Mouse (Mus musculus) adipocyte (in vitro differentiated cells): Measurements from ENCODE around the gene Exoc5.

Source experiments
- DNase-seq: peaks from one replicate; pipeline ENCODE4 v3.0.0-alpha.2; 2016; ENCODE audit warnings: low spot score

Gene Exoc5

GRCm38 (mm10) chr14:49001655-49002054, 64.8 kb downstream of the Exoc5 start:
- DNase-seq = no peak

DNA sequence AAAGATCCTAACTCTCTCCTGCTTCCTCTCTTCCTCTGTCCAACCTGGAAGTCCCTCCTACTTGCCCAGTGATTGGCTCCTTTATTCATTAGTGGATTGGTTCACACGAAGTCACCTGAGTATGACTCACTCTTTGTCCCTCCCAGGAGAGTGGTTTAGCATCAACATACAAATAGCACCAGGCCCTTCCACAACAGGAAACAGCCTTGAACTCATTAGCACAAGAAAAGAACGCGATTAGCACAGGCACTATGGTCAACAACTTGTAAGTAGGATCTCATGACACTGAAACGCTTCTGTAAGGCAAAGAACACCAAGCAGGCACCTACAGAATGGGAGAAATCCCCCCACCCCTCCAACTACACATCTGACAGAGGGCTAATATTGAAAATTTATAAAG, 67.7 kb downstream of the Exoc5 start:
- no peak for DNase-seq

DNA sequence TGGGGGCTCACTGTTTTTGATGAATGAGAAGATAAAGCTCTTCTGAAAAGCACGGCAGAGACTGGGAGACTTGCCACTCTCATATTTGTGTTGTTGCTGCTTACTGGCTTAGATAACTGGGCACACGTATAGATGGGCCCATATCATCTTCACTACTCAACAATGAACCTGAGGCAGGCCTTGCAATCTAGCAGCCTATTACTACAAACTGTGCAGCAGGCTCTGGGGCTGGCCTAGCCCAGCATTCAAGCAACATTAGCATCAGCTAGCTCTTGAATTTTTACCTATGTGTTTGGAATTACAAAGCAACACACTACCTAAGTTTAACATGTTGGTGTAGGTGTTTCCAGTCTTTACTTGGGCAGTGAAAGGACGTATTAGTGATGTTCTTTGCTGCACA, 72.6 kb downstream of the Exoc5 start:
- no peak for DNase-seq

DNA sequence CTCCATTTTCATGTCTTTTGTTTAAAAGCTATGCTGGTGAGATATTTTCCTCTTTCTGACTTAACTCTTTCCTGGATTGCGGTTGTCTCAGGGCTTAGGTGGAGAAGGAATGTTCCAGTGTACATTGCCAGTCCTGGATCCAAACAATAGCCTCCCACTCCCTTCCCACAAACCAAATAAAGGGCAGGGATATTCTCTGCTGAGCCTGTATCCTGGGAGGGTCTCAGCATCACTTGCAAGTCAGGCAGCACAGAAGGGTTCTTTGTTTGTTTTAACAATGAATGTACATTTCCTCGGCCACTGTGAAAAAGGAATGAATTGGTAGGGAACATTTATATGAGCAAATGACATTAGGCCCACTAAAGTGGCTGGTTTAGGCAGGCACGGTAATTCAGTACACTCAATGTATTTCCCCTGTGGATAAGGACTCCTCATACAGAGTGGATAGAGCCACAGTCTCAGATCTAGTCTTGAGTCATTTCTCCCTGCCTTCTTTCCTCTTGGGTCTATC, 74.3 kb downstream of the Exoc5 start:
- no peak for DNase-seq

GRCm38 (mm10) chr14:48991144-48991522, 75.3 kb downstream of the Exoc5 start:
- DNase-seq = no peak

- no peak for DNase-seq
These were observed 75.8 kb downstream of the Exoc5 start for GRCm38 (mm10) chr14:48990471-48991143.

GRCm38 (mm10) chr14:48989831-48990230, 76.6 kb downstream of the Exoc5 start:
- DNase-seq = no peak

DNA sequence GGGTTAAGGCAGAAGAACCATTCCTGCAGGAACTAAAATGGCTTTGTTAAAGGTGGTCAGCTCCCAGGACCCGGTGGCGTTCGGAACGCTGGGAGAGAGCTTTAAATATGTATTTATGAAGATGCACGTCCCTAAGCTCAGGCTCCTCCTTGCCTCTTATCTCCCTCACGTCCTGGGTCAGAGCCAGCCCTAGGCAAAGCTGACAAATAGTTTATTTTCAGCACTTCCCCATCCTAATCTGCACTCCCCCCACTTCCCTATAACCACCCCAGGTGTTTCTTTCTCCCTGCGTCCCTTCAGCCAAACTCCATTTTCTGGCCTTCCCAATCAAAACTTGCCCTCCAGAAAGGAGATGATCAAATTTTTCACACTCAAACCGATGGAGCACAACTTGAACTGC, 80.2 kb downstream of the Exoc5 start:
- DNase-seq = no peak

DNA sequence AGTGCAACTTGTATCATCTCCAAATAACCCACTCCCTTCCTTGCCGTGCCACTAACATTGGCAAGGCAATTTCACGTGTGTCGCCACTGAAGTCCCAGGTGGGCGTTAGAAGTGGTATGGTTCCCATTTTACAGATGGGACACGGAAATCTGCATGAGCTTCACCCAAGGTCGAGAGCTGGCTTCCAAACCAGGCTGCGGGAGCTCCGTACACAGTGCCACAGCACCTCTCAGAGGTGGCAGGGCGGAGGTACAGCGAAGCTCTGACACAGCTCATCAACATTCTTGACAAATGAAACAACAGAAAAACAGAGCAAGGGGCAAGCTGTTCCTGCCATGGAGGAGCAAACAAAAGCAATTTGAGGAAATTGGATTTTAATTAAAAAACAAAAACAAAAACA, 80.8 kb downstream of the Exoc5 start:
- DNase-seq = no peak

- no peak for DNase-seq
These were observed 87.5 kb downstream of the Exoc5 start for GRCm38 (mm10) chr14:48978971-48979388.

GRCm38 (mm10) chr14:48971546-48971945, 94.9 kb downstream of the Exoc5 start:
- no peak for DNase-seq

DNA sequence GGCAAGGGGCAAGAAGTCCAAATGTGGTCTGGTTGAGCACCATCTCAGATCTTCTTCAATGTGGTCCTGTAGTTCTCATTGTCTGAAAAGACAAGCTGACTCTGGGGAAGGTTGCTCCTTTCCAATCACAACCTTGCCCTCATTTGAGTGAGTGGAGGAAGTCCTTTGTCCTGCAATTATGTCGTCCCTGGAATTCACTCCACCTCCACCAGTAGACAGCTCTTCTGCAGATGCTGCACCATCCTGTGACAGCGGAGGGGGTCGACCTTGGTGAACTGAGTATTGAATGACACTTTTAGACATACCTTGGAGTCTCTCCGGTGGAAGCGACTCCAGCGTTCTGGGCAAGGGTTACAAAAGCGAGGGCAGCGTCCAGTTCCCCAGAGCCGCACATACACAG, 97.8 kb downstream of the Exoc5 start:
- DNase-seq = no peak
